Mouse (Mus musculus) monocyte, adult 2 months (primary cell): ENCODE measurements at regions not wholly inside any gene's neighbourhood (a gene's known extent, or its start where the extent isn't known, plus 50 kb on each side); places are given as distances from the start of the nearest gene placed in this dataset.

Experiments
- DNase-seq, 2 experiments: peaks; one replicate each; pipeline ENCODE4 v3.0.0; 2022; ENCODE audit warnings: low spot score in 2 of 2, low read depth in 1 of 2

GRCm38 (mm10) chr4:56483708-56484107 lies 256.2 kb upstream of the Gm26657 start:
- no peak for DNase-seq

GRCm38 (mm10) chr4:56456788-56457187 lies 283.1 kb upstream of the Gm26657 start:
- no peak for DNase-seq

- no peak for DNase-seq
Observed at GRCm38 (mm10) chr4:56421575-56421974, 318.3 kb upstream of the Gm26657 start.

GRCm38 (mm10) chr4:56419122-56419913 lies 320.6 kb upstream of the Gm26657 start:
- DNase-seq, result no peak

- DNase-seq, result no peak
Observed at GRCm38 (mm10) chr4:56411024-56411636, 328.7 kb upstream of the Gm26657 start.

GRCm38 (mm10) chr4:56393793-56394192 lies 346.1 kb upstream of the Gm26657 start:
- no peak for DNase-seq

- DNase-seq, result no peak
Observed at GRCm38 (mm10) chr4:56387051-56387450, 352.8 kb upstream of the Gm26657 start.

GRCm38 (mm10) chr4:56375745-56376144 lies 364.1 kb upstream of the Gm26657 start:
- DNase-seq, result no peak

- DNase-seq, result no peak
Observed at GRCm38 (mm10) chr4:56374466-56374865, 365.4 kb upstream of the Gm26657 start.

GRCm38 (mm10) chr4:56373746-56374145 lies 366.1 kb upstream of the Gm26657 start:
- DNase-seq, result no peak

GRCm38 (mm10) chr4:56373167-56373566 lies 366.7 kb upstream of the Gm26657 start:
- no peak for DNase-seq

- no peak for DNase-seq
Observed at GRCm38 (mm10) chr4:56372711-56373110, 367.2 kb upstream of the Gm26657 start.

- no peak for DNase-seq
Observed at GRCm38 (mm10) chr4:56364594-56364993, 375.3 kb upstream of the Gm26657 start.

- no peak for DNase-seq
Observed at GRCm38 (mm10) chr4:56362121-56362520, 377.7 kb upstream of the Gm26657 start.

GRCm38 (mm10) chr4:56349216-56349615 lies 390.7 kb upstream of the Gm26657 start:
- DNase-seq, result no peak

- no peak for DNase-seq
Observed at GRCm38 (mm10) chr4:56325156-56325555, 414.7 kb upstream of the Gm26657 start.

- DNase-seq, result no peak
Observed at GRCm38 (mm10) chr4:56319134-56319533, 420.7 kb upstream of the Gm26657 start.

- no peak for DNase-seq
Observed at GRCm38 (mm10) chr4:56305664-56306330, 434.1 kb upstream of the Gm26657 start.

- no peak for DNase-seq
Observed at GRCm38 (mm10) chr4:56304275-56304674, 435.6 kb upstream of the Gm26657 start.

GRCm38 (mm10) chr4:56287980-56288379 lies 451.9 kb upstream of the Gm26657 start:
- no peak for DNase-seq

- no peak for DNase-seq
Observed at GRCm38 (mm10) chr4:56284490-56284889, 455.4 kb upstream of the Gm26657 start.

GRCm38 (mm10) chr4:56275836-56276235 lies 464.0 kb upstream of the Gm26657 start:
- no peak for DNase-seq
